Mouse (Mus musculus): Measurements from ENCODE around the gene Xdh. TPM values are rescaled to one million over a fixed set of nuclear protein-coding genes. Genes with fewer than 3 reads are reported as not detected.

The Xdh gene
- total RNA-seq, 1 experiment = 0.13 TPM

DNA sequence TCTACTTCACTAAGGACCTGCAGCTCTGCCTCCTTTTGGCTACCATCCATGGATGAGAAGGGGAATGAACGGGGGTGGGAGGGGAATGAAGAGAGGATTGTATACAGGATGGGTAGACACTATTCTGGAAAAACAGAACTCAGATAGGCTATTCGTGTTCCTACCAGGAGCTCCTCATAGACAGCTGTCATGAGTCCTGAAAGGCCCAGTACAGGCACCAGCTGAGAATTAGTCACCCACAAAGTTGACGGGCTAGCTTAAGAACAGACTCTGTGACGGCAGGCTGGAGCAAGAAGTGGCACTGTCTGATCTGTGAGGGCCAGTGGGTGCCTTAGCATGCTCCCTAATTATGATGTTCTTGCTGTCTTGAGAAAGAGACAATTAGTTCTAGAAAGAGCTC, 21.3 kb upstream of the Xdh start:
- Histone ChIP-seq H3K27ac (ENCODE audit: insufficient read depth, low read depth, low read length, poor library complexity, severe bottlenecking) (no peak overlapping the region), H3K4me3 (ENCODE audit: insufficient read depth in 1 of 2, low read depth in 1 of 2, low read length in 2 of 2, poor library complexity in 1 of 2, severe bottlenecking in 1 of 2) (no peak overlapping the region), H3K9me3 (ENCODE audit: control insufficient read depth, insufficient read depth, low read depth, low read length) (no peaks in the 10 kb centered on the region), H3K9ac (ENCODE audit: insufficient read depth, low read depth, low read length, poor library complexity, severe bottlenecking) (no peak overlapping the region), H3K4me1 (ENCODE audit: control insufficient read depth in 2 of 2, insufficient read depth in 2 of 2, low read length in 2 of 2, poor library complexity in 1 of 2) (no peaks in the 10 kb centered on the region), H3K36me3 (ENCODE audit: control insufficient read depth, insufficient read depth, low read length, poor library complexity, severe bottlenecking) (no peaks in the 10 kb centered on the region)
- in situ Hi-C loops (cut with MboI; ENCODE audit: low sequenced_read_pairs in 2 of 2, unreplicated experiment in 2 of 2) = no loop called here
- TF ChIP-seq ZC3H11A (IDR thresholded peaks at IDR 0.05; ENCODE audit: borderline replicate concordance, low read depth, low read length) (no peak), MAFK (IDR thresholded peaks at IDR 0.05; ENCODE audit: insufficient read depth, low read depth, low read length) (no peak), ZNF384 (IDR thresholded peaks at IDR 0.05; ENCODE audit: low read depth, low read length) (no peak), CHD2 (IDR thresholded peaks at IDR 0.05; ENCODE audit: low read depth, low read length) (no peak), HCFC1 (IDR thresholded peaks at IDR 0.05; ENCODE audit: borderline replicate concordance, insufficient read depth, low read length) (no peak)
- no peak for DNase-seq (ENCODE audit: low read depth, low spot score)

DNA sequence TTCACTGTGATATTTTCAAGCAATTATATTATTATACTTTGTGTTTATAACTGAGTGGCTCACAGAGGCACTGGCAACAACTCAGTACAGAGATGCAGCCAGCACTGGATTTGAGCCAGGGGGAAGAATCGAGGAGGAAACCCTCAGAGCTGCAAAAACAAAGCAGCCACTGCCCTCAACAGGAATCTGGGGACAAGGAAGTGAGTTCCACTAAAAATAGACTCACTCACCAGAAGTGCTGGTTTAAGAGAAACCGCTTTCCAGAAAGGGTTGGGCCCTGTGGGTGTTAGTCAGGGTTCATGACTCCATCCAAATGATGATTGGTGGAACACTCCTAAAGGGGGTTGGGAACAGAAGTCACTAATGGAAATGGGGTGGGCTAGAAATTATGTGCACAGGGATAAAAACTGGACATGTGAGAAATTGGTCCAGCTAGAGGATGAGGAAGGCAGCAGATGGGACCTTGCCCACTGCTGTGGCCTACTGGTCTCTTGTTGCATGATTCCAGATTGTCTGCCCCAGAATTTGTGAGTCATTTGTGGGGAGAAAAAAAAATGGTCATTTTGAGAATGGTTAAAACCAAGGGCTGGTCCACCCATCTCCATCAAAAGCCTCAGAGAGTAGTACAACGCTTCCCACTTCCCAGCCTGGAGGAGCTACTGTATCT, 20.5 kb upstream of the Xdh start:
- no peak overlapping the region for H3K9ac ChIP-seq (ENCODE audit: insufficient read depth, low read depth, low read length, poor library complexity, severe bottlenecking)
- in situ Hi-C loops (cut with MboI; ENCODE audit: low sequenced_read_pairs in 2 of 2, unreplicated experiment in 2 of 2) = no loop called here
- H3K4me3 ChIP-seq (ENCODE audit: insufficient read depth in 1 of 2, low read depth in 1 of 2, low read length in 2 of 2, poor library complexity in 1 of 2, severe bottlenecking in 1 of 2) = no peak overlapping the region
- H3K9me3 ChIP-seq (ENCODE audit: control insufficient read depth, insufficient read depth, low read depth, low read length) = no peaks in the 10 kb centered on the region
- no peaks in the 10 kb centered on the region for H3K4me1 ChIP-seq (ENCODE audit: control insufficient read depth in 2 of 2, insufficient read depth in 2 of 2, low read length in 2 of 2, poor library complexity in 1 of 2)
- TF ChIP-seq CHD2 (IDR thresholded peaks at IDR 0.05; ENCODE audit: low read depth, low read length) = no peak
- no peak for TF ChIP-seq ZNF384 (IDR thresholded peaks at IDR 0.05; ENCODE audit: low read depth, low read length)
- TF ChIP-seq MAFK (IDR thresholded peaks at IDR 0.05; ENCODE audit: insufficient read depth, low read depth, low read length) = no peak
- no peak for TF ChIP-seq HCFC1 (IDR thresholded peaks at IDR 0.05; ENCODE audit: borderline replicate concordance, insufficient read depth, low read length)
- H3K36me3 ChIP-seq (ENCODE audit: control insufficient read depth, insufficient read depth, low read length, poor library complexity, severe bottlenecking) = no peaks in the 10 kb centered on the region
- no peak overlapping the region for H3K27ac ChIP-seq (ENCODE audit: insufficient read depth, low read depth, low read length, poor library complexity, severe bottlenecking)
- no peak for DNase-seq (ENCODE audit: low read depth, low spot score)

DNA sequence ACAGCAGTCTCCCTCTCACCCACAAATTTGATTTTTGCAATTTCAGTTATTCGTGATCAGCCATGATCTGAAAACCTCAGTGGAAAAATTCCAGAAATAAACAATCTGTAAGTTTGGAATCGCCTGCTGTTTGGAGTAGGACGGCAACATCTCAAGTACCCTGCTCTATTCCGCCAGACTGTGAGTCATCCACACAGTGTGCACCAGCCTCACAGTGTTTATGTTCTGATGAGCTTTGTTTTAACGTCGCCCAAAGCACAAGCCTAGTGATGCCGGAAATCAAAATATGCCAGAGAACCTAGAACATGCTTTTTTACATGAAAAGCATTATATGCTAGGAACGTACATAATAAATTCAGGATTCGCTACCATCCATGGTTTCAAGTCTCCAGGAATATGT, 14.9 kb upstream of the Xdh start:
- no peak overlapping the region for H3K4me3 ChIP-seq (ENCODE audit: insufficient read depth in 1 of 2, low read depth in 1 of 2, low read length in 2 of 2, poor library complexity in 1 of 2, severe bottlenecking in 1 of 2)
- DNase-seq (ENCODE audit: low read depth, low spot score) = no peak
- H3K27ac ChIP-seq (ENCODE audit: insufficient read depth, low read depth, low read length, poor library complexity, severe bottlenecking) = no peak overlapping the region
- H3K9ac ChIP-seq (ENCODE audit: insufficient read depth, low read depth, low read length, poor library complexity, severe bottlenecking) = no peak overlapping the region
- in situ Hi-C loops (cut with MboI; ENCODE audit: low sequenced_read_pairs in 2 of 2, unreplicated experiment in 2 of 2) = no loop called here
- H3K36me3 ChIP-seq (ENCODE audit: control insufficient read depth, insufficient read depth, low read length, poor library complexity, severe bottlenecking) = no peaks in the 10 kb centered on the region
- H3K9me3 ChIP-seq (ENCODE audit: control insufficient read depth, insufficient read depth, low read depth, low read length) = no peaks in the 10 kb centered on the region
- TF ChIP-seq MAFK (IDR thresholded peaks at IDR 0.05; ENCODE audit: insufficient read depth, low read depth, low read length) = no peak
- no peak for TF ChIP-seq ZC3H11A (IDR thresholded peaks at IDR 0.05; ENCODE audit: borderline replicate concordance, low read depth, low read length)
- no peak for TF ChIP-seq CHD2 (IDR thresholded peaks at IDR 0.05; ENCODE audit: low read depth, low read length)
- TF ChIP-seq ZNF384 (IDR thresholded peaks at IDR 0.05; ENCODE audit: low read depth, low read length) = no peak
- no peak for TF ChIP-seq HCFC1 (IDR thresholded peaks at IDR 0.05; ENCODE audit: borderline replicate concordance, insufficient read depth, low read length)
- H3K4me1 ChIP-seq (ENCODE audit: control insufficient read depth in 2 of 2, insufficient read depth in 2 of 2, low read length in 2 of 2, poor library complexity in 1 of 2) = no peaks in the 10 kb centered on the region

DNA sequence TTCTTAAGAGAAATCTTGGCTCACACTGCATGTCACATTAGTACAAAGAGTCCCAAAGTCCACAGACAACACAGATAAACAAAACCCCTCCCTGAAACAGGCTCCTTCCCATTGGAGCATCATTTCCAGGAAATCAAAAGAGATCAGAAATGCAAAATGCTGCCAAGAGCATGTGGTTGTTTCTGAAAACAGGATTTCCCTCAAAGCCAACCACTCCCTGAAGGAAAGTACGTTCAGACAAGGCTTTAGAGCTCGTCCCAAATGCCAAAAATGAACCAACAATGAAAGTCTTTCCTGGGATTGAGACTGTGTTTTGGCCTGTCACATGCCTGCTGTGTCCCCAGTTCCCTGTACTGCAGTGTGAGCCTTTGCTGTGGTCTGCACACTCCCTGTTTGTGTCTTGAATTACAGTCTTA, 12.6 kb upstream of the Xdh start:
- Histone ChIP-seq H3K4me1 (ENCODE audit: control insufficient read depth in 2 of 2, insufficient read depth in 2 of 2, low read length in 2 of 2, poor library complexity in 1 of 2) (no peaks in the 10 kb centered on the region), H3K27ac (ENCODE audit: insufficient read depth, low read depth, low read length, poor library complexity, severe bottlenecking) (no peak overlapping the region), H3K9ac (ENCODE audit: insufficient read depth, low read depth, low read length, poor library complexity, severe bottlenecking) (no peak overlapping the region), H3K4me3 (ENCODE audit: insufficient read depth in 1 of 2, low read depth in 1 of 2, low read length in 2 of 2, poor library complexity in 1 of 2, severe bottlenecking in 1 of 2) (no peak overlapping the region), H3K36me3 (ENCODE audit: control insufficient read depth, insufficient read depth, low read length, poor library complexity, severe bottlenecking) (no peaks in the 10 kb centered on the region), H3K9me3 (ENCODE audit: control insufficient read depth, insufficient read depth, low read depth, low read length) (no peaks in the 10 kb centered on the region)
- in situ Hi-C loops (cut with MboI; ENCODE audit: low sequenced_read_pairs in 2 of 2, unreplicated experiment in 2 of 2) = no loop called here
- DNase-seq (ENCODE audit: low read depth, low spot score) = no peak
- TF ChIP-seq ZNF384 (IDR thresholded peaks at IDR 0.05; ENCODE audit: low read depth, low read length) (no peak), MAFK (IDR thresholded peaks at IDR 0.05; ENCODE audit: insufficient read depth, low read depth, low read length) (no peak), ZC3H11A (IDR thresholded peaks at IDR 0.05; ENCODE audit: borderline replicate concordance, low read depth, low read length) (no peak), HCFC1 (IDR thresholded peaks at IDR 0.05; ENCODE audit: borderline replicate concordance, insufficient read depth, low read length) (no peak), CHD2 (IDR thresholded peaks at IDR 0.05; ENCODE audit: low read depth, low read length) (no peak)

Measured in ES-E14 (cell line).